Mouse (Mus musculus) embryo, embryonic 10 days (tissue): Measurements from ENCODE around the gene Nell2.

Source experiments
- DNase-seq: peaks from one replicate; pipeline ENCODE4 v3.0.0-alpha.2; 2015; ENCODE audit warnings: low spot score

The Nell2 gene

DNA sequence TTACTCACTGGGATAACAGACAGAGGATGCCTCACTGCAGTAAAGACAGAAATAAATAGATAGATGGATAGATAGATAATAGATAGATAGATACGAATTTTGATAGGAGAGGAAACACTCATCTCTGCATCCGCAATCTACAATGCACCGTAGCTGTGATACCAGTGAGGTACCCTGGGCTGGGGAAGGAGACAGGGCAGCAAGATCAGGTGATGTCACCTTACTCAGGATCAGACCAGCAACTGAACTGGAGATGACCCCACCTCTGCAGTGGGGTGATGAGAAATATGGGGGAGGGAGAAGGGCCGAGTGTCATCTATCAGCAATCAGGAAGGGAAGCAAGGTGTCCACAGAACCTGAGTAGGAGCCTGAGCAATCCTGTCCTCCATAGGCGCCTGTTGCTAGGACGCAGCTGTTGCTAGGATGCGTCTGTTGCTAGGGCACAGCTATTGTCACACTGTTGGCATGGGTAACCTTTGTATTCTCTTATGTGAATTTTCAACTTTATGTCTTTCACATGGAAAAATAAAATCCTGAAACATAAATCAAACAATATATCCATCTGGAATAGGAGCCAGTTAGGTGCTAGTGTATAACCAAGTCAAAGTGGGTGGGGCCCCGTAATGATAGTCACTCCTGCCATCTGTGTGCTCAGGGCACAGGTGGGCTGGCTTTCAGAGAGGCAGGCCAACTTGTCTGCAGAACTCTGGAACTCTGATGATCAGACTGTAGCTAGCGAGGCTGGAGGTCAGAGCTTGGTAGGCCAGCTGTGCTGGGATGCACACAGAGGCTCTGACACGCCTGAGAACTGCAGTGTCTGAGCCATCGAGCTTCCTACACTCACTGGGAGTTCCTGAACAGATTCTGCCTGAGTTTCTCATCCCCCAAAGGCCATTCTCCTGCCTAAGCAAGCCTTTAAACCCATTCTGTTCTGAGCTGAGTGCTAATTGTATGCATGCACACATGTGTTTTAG lies 193.7 kb downstream of the Nell2 start:
- DNase-seq = no peak

DNA sequence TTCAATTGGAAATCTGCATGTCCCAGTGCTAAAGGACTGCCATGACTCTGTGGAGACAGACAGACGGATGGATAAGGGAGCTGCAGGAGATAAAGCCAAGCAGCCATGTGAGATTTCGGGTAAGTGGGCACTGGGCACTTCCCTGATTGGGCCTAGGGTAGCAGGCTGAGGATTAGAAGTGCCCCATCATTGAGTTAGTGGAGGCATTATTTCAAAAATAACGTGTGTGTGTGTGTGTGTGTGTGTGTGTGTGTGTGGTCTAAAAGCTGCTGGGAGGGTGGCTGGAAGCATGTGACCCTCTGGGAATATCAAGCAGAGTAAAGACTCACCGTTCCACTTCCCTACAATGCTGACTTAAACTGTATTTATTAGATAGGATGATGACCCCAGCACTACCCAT lies 195.1 kb downstream of the Nell2 start:
- no peak for DNase-seq

DNA sequence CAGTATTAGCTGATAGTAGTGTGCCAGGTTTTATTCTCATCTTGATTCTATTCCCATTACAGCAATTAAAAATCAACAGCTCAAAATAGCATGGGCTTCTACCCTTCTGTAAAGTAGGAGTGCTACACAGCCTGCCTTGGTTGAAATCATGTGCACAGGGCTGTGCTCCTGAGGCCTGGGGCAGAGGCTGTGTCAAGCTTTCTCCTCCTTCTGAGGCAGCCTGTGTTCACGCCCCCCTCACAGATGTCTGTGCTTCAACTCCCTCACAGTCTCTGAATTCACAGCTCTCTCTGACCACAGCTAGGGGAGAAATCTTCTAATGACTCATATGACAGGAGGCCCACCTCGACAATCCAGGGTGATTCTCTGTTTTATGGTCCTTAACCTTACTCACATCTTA lies 197.4 kb downstream of the Nell2 start:
- DNase-seq = no peak

DNA sequence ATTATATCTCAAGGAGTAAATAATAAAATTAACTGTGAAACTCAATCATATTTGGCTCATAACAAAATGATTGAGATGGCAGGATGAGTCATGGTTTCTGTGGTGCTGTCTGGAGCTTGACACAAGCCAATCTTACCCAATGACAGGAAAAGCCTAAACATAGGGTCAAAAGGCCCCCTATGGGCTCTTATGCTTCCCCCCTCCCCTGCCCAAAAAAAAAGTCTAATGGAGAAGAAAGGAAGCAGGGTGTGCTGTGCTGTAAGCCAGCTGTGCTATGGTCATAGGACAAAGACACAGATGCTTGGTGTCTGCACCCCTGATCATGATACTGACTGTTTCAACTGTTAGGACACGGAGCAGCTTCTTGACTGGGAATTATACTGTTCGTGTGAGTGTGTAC lies 205.6 kb downstream of the Nell2 start:
- no peak for DNase-seq

DNA sequence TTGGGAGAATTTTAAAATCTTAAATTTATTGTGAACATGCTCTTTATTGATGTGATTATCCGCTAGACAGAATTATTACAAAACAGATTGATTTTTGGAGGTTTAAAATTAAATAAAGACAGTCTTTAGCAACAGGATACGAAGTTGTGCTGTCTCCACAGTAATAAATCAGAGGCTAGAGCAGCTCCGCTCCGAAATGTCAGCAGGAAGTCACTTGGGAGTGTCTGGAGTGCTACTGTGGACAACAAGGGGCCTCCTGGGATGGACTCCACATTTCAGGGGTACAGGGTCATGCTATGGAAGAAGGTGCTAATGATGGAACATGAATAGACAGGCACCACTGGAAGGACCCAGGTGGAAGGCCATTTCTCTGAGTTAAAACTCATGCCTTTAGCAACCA lies 211.7 kb downstream of the Nell2 start:
- no peak for DNase-seq

DNA sequence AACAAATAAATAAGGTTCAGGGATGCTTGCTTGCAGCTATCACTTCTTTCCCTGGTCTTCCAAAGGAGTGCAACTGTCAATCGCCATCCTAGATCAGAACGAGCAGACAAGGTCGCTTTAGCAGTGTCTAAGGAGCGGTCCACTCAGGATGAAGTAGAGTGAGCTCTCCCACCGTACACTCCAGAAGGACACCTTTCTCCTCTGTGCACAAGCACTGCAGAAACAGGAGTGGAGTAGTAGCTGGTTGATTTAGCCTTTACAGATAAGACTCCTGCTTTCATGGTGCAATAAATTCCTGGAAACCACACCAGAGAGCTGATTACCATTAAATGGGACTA lies 213.6 kb downstream of the Nell2 start:
- no peak for DNase-seq

DNA sequence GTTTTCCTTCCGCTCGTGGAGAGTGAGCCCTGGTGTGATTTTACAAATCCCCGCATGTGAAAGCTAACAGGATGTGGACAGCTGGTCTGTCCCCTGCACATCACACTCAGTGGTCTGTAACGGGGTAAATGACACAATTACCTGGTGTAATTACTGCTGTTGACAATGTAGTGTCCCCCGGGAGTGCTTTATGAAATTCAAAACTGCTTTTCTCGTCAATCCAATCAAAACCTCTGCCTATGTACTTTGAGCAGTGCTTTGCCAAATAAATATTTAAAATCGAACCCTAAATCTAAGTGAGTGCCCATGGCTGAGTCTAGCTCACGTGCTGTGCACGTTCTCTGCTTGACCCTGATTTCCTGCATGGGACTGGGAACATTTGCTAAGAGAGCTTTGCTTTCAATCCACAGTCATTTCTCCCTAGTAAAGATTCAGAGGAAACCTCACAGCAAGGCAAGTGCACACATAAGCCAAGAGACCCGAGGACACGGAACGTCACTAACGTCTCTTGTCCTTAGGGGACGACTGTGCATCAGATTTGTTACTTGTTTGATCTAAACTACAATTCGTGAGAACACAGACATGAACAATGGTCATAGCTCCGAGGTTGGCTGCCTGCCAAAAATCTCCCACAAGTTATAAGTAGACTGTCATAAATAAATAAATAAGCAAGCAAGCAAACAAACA lies 214.1 kb downstream of the Nell2 start:
- no peak for DNase-seq

GRCm38 (mm10) chr15:95313286-95313685 lies 215.1 kb downstream of the Nell2 start:
- no peak for DNase-seq

DNA sequence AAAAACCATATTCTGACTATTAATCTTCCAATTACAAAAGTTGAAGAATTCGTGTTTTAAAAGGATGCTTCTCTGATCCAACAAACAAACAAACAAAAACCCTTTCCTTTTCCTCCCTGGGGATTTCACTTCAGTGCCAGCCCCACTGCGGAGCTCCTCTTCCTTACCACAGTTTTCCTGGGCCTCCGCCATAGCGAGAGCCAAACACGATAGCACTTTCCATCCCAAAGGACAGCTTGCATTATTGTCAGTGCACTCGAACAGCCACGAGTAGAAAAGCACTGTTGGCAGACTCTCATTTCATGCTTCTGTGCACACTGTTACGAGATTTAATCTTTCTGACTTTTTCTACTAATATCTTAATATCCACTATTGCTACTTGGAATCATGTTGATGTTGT lies 224.3 kb downstream of the Nell2 start:
- DNase-seq = no peak

GRCm38 (mm10) chr15:95296561-95296960 lies 231.8 kb downstream of the Nell2 start:
- DNase-seq = no peak

- no peak for DNase-seq
Observed at GRCm38 (mm10) chr15:95289047-95289446, 239.3 kb downstream of the Nell2 start.

DNA sequence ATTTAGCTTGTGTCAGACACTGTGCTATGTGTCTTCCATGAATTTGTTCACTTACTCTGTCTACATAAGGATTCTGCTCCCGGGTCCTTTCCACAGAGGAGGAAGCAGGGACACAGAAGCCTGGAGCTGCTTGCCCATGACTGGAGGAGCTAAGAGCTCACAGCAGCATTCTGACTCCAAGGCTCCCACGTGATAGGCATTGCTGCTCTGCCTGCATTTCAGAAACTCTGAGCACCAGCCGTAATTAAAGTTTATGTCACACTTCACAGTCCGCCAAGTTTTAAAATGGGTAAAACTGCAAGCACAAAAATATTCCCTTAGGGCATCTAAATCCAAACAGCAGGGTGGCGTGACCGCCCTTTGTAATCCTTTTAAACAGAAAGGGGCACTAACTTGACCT lies 243.2 kb downstream of the Nell2 start:
- peak; percentile 33 for DNase-seq

- DNase-seq = no peak
Observed at GRCm38 (mm10) chr15:95280986-95281385, 247.4 kb downstream of the Nell2 start.

- no peak for DNase-seq
Observed at GRCm38 (mm10) chr15:95278001-95278400, 250.4 kb downstream of the Nell2 start.

GRCm38 (mm10) chr15:95276556-95276955 lies 251.8 kb downstream of the Nell2 start:
- no peak for DNase-seq

- no peak for DNase-seq
Observed at GRCm38 (mm10) chr15:95275553-95275952, 252.8 kb downstream of the Nell2 start.

- no peak for DNase-seq
Observed at GRCm38 (mm10) chr15:95273236-95273635, 255.1 kb downstream of the Nell2 start.

DNA sequence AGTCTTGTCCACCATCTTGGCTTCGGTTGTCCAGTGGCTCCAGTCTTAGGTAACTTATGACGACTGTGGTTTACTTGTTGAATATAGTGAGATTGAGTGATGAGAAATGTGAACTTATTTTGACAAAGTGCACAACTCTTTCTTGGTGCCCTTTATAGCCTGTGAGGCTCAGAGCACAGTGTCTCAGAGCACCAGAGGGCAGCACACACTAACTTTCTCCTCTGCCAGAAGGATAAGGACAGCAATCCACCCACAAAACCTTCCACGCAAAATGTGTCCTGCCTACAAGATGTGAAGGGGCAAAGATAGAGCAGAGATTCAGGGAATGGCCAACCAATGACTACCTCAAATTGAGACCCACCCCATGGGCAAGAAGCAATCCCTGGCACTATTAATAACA lies 256.2 kb downstream of the Nell2 start:
- no peak for DNase-seq

DNA sequence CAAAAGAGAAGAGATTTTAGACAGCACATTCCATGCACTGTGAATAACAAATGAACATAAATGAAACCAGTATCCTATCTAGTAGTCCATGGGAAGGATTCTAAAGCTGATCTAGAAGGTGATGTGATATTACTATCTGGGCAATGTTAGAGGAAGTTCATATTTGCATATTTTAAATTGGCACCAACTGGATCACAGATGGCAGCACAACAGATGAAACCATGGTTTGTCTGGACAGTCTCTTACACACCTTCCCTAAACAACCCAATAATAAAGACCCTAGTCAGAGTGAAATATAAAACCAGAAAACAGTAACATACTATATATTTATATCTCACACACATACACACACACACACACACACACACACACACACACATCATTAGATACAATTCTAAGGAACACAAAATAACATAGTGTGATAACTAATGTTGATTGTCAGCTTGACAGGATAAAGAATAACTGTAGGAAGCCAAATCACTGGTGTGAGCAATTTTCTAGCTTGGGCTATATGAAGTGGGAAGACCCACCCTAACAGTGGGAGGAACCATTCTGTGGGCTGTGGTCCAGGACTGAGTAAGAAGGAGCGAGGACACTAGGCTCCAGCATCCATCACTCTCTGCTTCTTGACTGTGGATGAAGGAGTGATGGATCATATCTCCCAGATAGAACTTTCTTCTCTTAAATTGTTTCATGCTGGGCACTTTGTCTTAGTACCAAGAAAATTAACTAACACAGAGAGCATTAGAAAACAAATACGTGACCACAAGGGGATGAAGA lies 268.5 kb downstream of the Nell2 start:
- DNase-seq = no peak

GRCm38 (mm10) chr15:95257131-95257530 lies 271.2 kb downstream of the Nell2 start:
- no peak for DNase-seq

DNA sequence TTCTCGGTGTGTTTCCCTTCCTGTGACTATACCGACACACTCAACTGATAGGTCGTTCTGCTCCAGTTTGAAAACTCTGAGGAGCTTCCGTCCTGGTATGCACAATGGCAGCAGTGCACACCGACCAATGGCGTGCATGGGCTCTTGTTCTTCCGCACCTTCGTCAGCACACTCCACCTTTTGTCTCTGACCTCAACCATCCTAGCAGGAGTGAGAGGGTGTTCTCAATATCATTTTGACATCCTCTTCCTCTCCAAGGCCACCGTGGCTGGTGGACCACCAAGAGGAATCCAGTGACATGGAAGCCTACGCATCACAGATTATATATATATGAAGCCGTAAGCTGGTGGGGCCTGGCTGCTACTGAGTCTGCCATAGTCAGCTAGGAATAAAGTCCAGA lies 282.8 kb downstream of the Nell2 start:
- no peak for DNase-seq

DNA sequence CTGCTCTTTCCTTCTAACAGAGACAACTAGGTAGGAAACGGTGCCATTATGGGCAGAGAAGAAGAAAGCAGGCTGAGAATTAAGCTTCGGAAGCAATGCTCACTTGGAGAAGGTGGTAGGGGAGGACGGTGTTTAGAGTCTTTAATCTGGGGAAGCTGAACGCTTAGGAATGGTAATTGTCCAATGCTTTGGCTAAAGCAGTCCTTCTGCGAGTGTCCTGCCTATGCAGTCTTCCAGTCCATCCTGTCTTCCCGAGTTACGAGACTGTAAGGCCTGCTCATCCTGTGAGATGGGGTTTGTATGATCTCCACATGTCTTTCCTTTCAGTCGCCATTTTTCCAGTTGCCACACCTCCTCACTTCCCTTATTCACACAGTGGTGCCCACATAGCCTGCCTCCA lies 284.5 kb downstream of the Nell2 start:
- no peak for DNase-seq

GRCm38 (mm10) chr15:95241161-95241560 lies 287.2 kb downstream of the Nell2 start:
- no peak for DNase-seq
